Mouse (Mus musculus): ENCODE measurements at regions not wholly inside any gene's neighbourhood (a gene's known extent, or its start where the extent isn't known, plus 50 kb on each side); places are given as distances from the start of the nearest gene placed in this dataset.

- H3K27ac ChIP-seq: no peak overlapping the region
- no peaks in the 10 kb centered on the region for H3K36me3 ChIP-seq (ENCODE audit: control insufficient read depth, insufficient read depth, low read length)
- H3K9ac ChIP-seq (ENCODE audit: low read depth, low read length): no peak overlapping the region
- no peaks in the 10 kb centered on the region for H3K27me3 ChIP-seq (ENCODE audit: control insufficient read depth, insufficient read depth, low read length)
- no peak for DNase-seq
- H3K4me1 ChIP-seq (ENCODE audit: control insufficient read depth, insufficient read depth, low read length): peaks cover 3% of the 10 kb centered on the region; the same call in 1 of the 2 replicates
- H3K79me2 ChIP-seq (replicated peaks; ENCODE audit: control insufficient read depth, insufficient read depth, low read length): no peaks in the 10 kb centered on the region
- 65% methylated on average over 8 of the region's 8 CpGs for WGBS
- no peak for TF ChIP-seq CTCF (IDR thresholded peaks at IDR 0.05)
- no peak for TF ChIP-seq POLR2A (IDR thresholded peaks at IDR 0.05; ENCODE audit: insufficient read depth, low read depth, low read length)
- no peak for TF ChIP-seq EP300 (IDR thresholded peaks at IDR 0.05; ENCODE audit: insufficient read depth, low read depth, low read length)
- no peak overlapping the region for H3K4me3 ChIP-seq
- intact Hi-C loops (cut with DNase I): no loop called here
Measured at GRCm38 (mm10) chr7:135968638-135969037, 252.5 kb upstream of the Mki67 start.

GRCm38 (mm10) chr7:135986021-135986420, 269.9 kb upstream of the Mki67 start:
- H3K4me1 ChIP-seq (ENCODE audit: control insufficient read depth, insufficient read depth, low read length): no peaks in the 10 kb centered on the region
- TF ChIP-seq POLR2A (IDR thresholded peaks at IDR 0.05; ENCODE audit: insufficient read depth, low read depth, low read length) (no peak), EP300 (IDR thresholded peaks at IDR 0.05; ENCODE audit: insufficient read depth, low read depth, low read length) (no peak), CTCF (IDR thresholded peaks at IDR 0.05) (no peak)
- no peaks in the 10 kb centered on the region for H3K79me2 ChIP-seq (replicated peaks; ENCODE audit: control insufficient read depth, insufficient read depth, low read length)
- intact Hi-C loops (cut with DNase I): no loop called here
- H3K36me3 ChIP-seq (ENCODE audit: control insufficient read depth, insufficient read depth, low read length): no peaks in the 10 kb centered on the region
- no peak overlapping the region for H3K4me3 ChIP-seq
- no peak overlapping the region for H3K9ac ChIP-seq (ENCODE audit: low read depth, low read length)
- no peaks in the 10 kb centered on the region for H3K27me3 ChIP-seq (ENCODE audit: control insufficient read depth, insufficient read depth, low read length)
- no peak overlapping the region for H3K27ac ChIP-seq
- 69% methylated on average over 6 of the region's 6 CpGs for WGBS
- DNase-seq: no peak

GRCm38 (mm10) chr7:135990321-135990720, 274.2 kb upstream of the Mki67 start:
- no peak overlapping the region for H3K9ac ChIP-seq (ENCODE audit: low read depth, low read length)
- TF ChIP-seq EP300 (IDR thresholded peaks at IDR 0.05; ENCODE audit: insufficient read depth, low read depth, low read length) (no peak), CTCF (IDR thresholded peaks at IDR 0.05) (no peak), POLR2A (IDR thresholded peaks at IDR 0.05; ENCODE audit: insufficient read depth, low read depth, low read length) (no peak)
- no peak overlapping the region for H3K4me3 ChIP-seq
- no peak overlapping the region for H3K27ac ChIP-seq
- no peaks in the 10 kb centered on the region for H3K27me3 ChIP-seq (ENCODE audit: control insufficient read depth, insufficient read depth, low read length)
- no peaks in the 10 kb centered on the region for H3K79me2 ChIP-seq (replicated peaks; ENCODE audit: control insufficient read depth, insufficient read depth, low read length)
- H3K4me1 ChIP-seq (ENCODE audit: control insufficient read depth, insufficient read depth, low read length): no peaks in the 10 kb centered on the region
- WGBS: 63% methylated on average over 6 of the region's 6 CpGs
- DNase-seq: no peak
- H3K36me3 ChIP-seq (ENCODE audit: control insufficient read depth, insufficient read depth, low read length): no peaks in the 10 kb centered on the region
- intact Hi-C loops (cut with DNase I): no loop called here

GRCm38 (mm10) chr7:135996896-135997295, 280.7 kb upstream of the Mki67 start:
- H3K4me3 ChIP-seq: no peak overlapping the region
- no peaks in the 10 kb centered on the region for H3K27me3 ChIP-seq (ENCODE audit: control insufficient read depth, insufficient read depth, low read length)
- H3K4me1 ChIP-seq (ENCODE audit: control insufficient read depth, insufficient read depth, low read length): no peaks in the 10 kb centered on the region
- H3K36me3 ChIP-seq (ENCODE audit: control insufficient read depth, insufficient read depth, low read length): no peaks in the 10 kb centered on the region
- intact Hi-C loops (cut with DNase I): no loop called here
- WGBS: 92% methylated on average over 10 of the region's 10 CpGs
- DNase-seq: no peak
- no peak overlapping the region for H3K9ac ChIP-seq (ENCODE audit: low read depth, low read length)
- no peaks in the 10 kb centered on the region for H3K79me2 ChIP-seq (replicated peaks; ENCODE audit: control insufficient read depth, insufficient read depth, low read length)
- TF ChIP-seq EP300 (IDR thresholded peaks at IDR 0.05; ENCODE audit: insufficient read depth, low read depth, low read length): no peak
- no peak for TF ChIP-seq POLR2A (IDR thresholded peaks at IDR 0.05; ENCODE audit: insufficient read depth, low read depth, low read length)
- TF ChIP-seq CTCF (IDR thresholded peaks at IDR 0.05): no peak
- no peak overlapping the region for H3K27ac ChIP-seq

- WGBS: 65% methylated on average over 3 of the region's 3 CpGs
- H3K27me3 ChIP-seq (ENCODE audit: control insufficient read depth, insufficient read depth, low read length): no peaks in the 10 kb centered on the region
Measured at GRCm38 (mm10) chr7:135997640-135998039, 281.5 kb upstream of the Mki67 start.

GRCm38 (mm10) chr7:136002382-136002781, 286.2 kb upstream of the Mki67 start:
- Histone ChIP-seq H3K4me3 (no peak overlapping the region), H3K36me3 (ENCODE audit: control insufficient read depth, insufficient read depth, low read length) (no peaks in the 10 kb centered on the region), H3K79me2 (replicated peaks; ENCODE audit: control insufficient read depth, insufficient read depth, low read length) (no peaks in the 10 kb centered on the region), H3K27me3 (ENCODE audit: control insufficient read depth, insufficient read depth, low read length) (no peaks in the 10 kb centered on the region), H3K4me1 (ENCODE audit: control insufficient read depth, insufficient read depth, low read length) (no peaks in the 10 kb centered on the region), H3K9ac (ENCODE audit: low read depth, low read length) (no peak overlapping the region), H3K27ac (no peak overlapping the region)
- TF ChIP-seq EP300 (IDR thresholded peaks at IDR 0.05; ENCODE audit: insufficient read depth, low read depth, low read length): no peak
- WGBS: 67% methylated on average over 8 of the region's 8 CpGs
- no peak for DNase-seq
- intact Hi-C loops (cut with DNase I): no loop called here

More at GRCm38 (mm10) chr7:135997640-135998039, 281.5 kb upstream of the Mki67 start:
- no peak overlapping the region for H3K9ac ChIP-seq (ENCODE audit: low read depth, low read length)
- H3K4me1 ChIP-seq (ENCODE audit: control insufficient read depth, insufficient read depth, low read length): no peaks in the 10 kb centered on the region
- H3K27ac ChIP-seq: no peak overlapping the region
- H3K79me2 ChIP-seq (replicated peaks; ENCODE audit: control insufficient read depth, insufficient read depth, low read length): no peaks in the 10 kb centered on the region
- H3K36me3 ChIP-seq (ENCODE audit: control insufficient read depth, insufficient read depth, low read length): no peaks in the 10 kb centered on the region
- intact Hi-C loops (cut with DNase I): no loop called here
- no peak for DNase-seq
- no peak overlapping the region for H3K4me3 ChIP-seq
- TF ChIP-seq EP300 (IDR thresholded peaks at IDR 0.05; ENCODE audit: insufficient read depth, low read depth, low read length) (no peak), POLR2A (IDR thresholded peaks at IDR 0.05; ENCODE audit: insufficient read depth, low read depth, low read length) (no peak), CTCF (IDR thresholded peaks at IDR 0.05) (no peak)
